Mouse (Mus musculus) heart, adult 8-10 months (tissue): ENCODE measurements around the gene Dapp1. TPM values are rescaled to one million over a fixed set of nuclear protein-coding genes. Genes with fewer than 3 reads are reported as not detected.
"Not testable (repeated sequence)": the region's sequence is repeated elsewhere in the genome, so short reads cannot be mapped to it uniquely, and the experiment has no call there.

Experiments
- DNase-seq: peaks from one replicate; pipeline ENCODE4 v3.0.0; 2022; ENCODE audit warnings: low spot score
- total RNA-seq, 4 experiments: library from RNA; stranded (reverse); gene quantifications; 2 replicates each; pipeline ENCODE4 v1.2.4; 2022

Dapp1 gene
- total RNA-seq, 4 experiments from 2014 or later: 5.5 to 9.2 (median 6.6) TPM

DNA sequence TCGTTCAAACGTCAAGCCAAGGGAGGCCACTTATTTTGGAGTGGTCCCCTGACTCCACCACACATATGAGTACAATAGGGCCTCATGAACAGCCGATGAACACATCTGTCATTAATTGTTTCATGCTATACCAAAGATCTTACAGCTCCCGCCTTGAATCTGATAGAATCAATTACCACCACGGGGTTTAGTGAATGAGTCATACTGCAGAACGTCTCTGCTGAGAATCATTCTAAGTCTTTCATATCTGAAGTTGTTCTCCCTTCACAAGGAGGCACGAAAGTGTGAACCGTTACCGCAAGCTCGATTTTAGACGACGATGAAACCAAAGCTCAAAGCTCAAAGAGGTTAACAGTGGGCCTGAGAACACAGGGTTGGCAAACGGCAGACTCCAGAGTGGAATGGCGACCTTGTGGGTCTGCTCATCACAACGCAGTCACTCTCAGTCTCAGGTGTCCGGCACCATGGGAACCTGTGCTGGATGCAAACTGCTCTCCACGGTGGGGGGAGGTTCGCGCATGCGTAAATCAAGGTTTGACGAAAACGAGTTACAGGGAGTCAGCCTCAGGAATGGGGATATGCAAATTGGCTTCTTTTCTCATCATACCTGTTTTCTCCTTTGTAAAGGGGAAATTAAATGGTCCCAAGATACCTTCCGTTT lies 27.0 kb downstream of the Dapp1 start:
- no peak for DNase-seq

DNA sequence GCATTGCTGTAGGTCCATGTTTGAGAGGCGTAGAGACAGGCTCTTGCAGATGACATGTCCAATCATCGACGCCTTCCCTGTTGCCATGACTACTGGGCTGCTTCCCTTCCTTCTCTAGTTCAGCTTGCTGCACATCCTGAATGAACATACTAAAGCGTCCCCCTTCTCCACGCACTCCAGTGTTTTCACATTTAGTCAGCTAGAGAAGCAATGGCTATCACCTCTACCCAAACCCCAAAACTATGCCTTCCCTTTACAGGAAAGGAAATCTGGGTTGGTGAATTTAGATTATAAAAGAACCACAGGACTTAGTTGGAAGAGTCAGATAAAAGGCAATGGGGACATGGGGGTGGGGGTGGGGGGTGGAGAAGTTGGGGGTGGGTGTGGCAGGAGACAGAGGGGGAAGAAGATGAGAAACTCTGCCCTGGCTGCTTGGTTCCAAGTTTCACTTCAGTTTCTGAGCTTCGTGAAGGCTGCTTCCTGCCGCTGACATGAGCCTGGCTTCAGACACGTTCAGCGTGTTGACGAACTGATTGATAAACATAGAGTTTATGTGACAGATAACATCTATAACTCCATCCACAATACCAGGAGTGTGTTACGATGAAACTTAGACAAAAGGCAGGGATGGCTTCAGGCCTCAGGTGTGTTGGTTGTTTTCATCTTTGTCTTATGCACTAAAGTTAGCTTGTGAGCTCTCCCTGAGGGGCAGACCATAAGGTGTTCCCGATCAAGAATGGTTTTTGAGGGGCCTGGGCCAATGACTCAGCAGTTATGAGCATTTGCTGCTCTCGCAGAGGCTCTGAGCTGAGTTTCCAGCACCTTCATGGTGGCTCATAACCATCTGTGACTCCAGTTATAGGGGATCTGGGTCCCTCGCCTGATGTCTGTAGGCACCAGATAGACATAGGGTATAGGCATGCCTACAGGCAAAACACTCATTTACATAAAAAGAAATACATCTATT lies 28.1 kb downstream of the Dapp1 start:
- DNase-seq: no peak

DNA sequence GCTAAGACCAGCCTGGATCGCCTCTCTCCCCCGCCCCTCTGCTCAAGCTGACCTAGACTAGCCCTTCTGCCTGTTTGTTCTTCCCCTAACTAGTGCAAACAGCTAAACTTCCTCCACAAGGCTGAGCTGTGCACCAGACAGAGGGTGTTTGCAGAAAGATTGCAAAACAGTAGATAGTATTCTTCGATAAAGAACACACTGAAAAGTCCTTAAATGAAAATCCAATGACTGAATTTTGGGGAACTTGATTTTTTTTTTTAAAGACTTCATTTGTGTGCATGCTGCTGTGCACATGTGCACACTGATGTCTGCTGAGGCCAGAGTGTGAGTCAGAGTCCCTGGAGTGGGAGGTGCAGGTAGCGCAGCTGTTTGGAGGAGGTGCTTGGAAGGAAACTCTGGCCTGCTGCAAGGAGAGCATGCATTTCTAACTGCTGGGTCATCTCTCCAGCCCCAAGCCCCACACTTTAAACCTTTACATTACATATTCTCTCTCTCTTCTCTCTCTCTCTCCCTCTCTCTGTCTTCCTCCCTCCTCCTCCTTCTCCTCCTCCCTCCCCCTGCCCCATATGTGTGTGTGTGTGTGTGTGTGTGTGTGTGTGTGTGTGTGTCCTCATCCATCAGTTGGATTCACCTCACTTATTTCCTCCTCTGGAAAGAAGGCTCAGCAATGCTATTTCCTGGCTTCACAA lies 29.0 kb downstream of the Dapp1 start:
- DNase-seq: no peak

DNA sequence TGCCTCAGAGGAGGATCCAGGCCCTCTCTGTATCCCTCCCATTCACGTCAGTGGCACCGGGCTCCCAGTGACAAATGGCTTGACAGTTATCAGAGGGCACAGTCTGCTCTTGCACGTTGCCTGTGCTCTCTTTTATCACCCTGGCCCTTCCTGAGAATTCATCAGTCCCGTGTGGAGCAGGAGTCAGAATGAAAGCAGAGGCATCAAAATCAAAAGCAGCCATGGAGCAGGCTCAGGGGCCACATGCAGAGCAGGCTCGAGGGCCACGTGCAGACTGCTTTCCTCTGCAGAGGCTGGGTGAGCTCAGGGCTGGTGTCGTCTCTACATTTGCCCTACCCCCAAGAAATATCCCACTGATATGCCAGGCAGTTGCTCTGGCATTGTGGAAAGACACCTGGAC lies 29.5 kb downstream of the Dapp1 start:
- no peak for DNase-seq

DNA sequence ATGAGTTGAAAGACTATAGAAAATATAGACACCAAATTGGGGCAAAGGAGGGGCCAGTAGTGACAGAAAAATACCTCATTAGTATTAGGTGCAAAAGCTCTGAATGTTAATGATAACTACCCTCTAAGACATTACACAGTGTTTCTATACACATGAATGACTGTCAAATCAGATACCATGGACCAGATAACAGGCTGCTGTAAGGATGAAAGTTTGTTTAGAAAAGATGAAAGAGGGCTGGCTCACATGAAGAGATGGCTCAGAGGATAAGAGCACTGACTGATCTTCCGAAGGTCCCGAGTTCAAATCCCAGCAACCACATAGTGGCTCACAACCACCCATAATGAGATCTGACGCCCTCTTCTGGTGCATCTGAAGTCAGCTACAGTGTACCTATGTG lies 30.0 kb downstream of the Dapp1 start:
- DNase-seq: not testable (repeated sequence)

- DNase-seq: no peak
Measured at GRCm38 (mm10) chr3:137950191-137950885, 31.0 kb downstream of the Dapp1 start.

- DNase-seq: no peak
Measured at GRCm38 (mm10) chr3:137947525-137947924, 33.8 kb downstream of the Dapp1 start.

GRCm38 (mm10) chr3:137946827-137947226 lies 34.5 kb downstream of the Dapp1 start:
- no peak for DNase-seq

DNA sequence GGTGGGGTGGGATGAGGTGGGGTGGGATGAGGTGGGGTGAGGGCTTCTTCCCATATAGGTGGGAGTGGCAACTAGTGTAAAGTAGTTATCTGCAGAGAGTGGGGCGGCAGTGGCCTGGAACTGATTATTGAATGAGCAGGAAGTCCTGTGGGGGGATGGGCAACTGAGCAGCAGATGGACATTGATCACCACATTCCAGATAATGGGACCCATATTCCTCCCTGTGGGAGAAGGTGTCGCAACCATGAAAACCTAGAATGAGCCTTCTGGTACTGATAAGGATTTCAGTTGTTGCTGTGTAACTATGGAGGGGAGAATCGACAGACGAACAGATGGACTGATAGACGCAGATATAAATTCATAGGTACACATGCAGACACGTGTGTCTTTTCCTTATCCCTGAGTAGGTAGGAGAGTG lies 37.6 kb downstream of the Dapp1 start:
- no peak for DNase-seq

- no peak for DNase-seq
Measured at GRCm38 (mm10) chr3:137942098-137942622, 39.2 kb downstream of the Dapp1 start.

GRCm38 (mm10) chr3:137941555-137941954 lies 39.8 kb downstream of the Dapp1 start:
- no peak for DNase-seq

DNA sequence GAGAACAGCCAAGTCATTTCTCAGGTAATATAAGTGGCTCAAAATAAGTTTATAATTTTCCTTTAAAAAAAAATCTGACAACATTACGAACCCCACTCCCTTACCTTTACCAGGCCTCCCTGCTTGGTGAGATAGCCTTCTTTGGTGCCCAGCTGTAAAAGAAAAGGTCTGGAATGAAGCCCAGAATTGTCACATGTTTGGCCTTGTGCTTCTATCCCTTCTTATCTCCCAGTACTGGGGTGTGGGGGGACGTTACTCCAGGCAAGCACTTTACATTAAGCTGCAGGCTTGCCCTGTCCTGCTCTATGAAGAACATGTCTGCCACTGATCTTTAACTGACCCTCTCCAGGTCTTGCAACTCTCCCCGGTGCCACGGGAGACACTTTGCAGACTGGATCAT lies 40.6 kb downstream of the Dapp1 start:
- DNase-seq: peak; percentile 72

- no peak for DNase-seq
Measured at GRCm38 (mm10) chr3:137938608-137939007, 42.7 kb downstream of the Dapp1 start.

GRCm38 (mm10) chr3:137936541-137936940 lies 44.8 kb downstream of the Dapp1 start:
- DNase-seq: no peak

GRCm38 (mm10) chr3:137935570-137936525 lies 45.5 kb downstream of the Dapp1 start:
- DNase-seq: no peak

- DNase-seq: no peak
Measured at GRCm38 (mm10) chr3:137933986-137934385, 47.4 kb downstream of the Dapp1 start.

DNA sequence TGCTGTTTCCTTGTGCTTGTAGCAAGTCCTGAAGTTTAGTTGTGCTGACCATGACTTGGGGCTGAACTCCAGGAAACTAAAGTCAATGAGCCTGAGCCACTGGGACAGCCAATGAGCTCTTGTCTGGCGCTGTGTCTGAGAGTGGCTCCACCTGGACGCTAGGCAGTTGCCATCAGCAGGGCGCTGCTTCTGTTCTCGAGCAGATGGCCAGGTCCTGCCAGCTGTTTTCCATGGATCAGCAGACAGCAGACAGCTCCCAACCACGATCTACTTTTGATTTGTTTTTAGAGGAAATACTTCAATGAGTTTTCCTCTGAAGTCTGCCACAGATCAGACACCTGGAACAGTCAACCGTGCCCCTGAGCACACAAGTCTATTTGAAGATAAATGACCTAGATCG lies 48.6 kb downstream of the Dapp1 start:
- no peak for DNase-seq

DNA sequence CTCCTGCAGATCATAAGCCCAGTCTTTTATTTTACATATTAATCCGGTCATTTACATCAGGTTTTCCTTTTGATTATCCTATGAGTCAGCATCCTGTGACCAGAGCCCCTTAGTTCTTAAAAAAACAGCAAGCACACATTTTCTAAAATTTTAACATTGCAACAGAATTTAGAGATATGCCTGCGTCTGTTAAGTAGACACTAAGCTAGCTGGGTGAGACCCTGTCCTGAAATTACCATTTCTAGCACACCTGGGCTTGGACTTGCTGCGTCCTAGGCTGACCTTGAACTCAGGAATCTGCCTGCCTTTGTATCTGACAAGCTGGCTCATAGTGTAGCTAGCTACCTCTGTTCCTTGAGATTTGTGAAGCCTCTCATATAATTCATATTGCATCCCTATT lies 51.4 kb downstream of the Dapp1 start:
- DNase-seq: no peak

GRCm38 (mm10) chr3:137927010-137927409 lies 54.3 kb downstream of the Dapp1 start:
- no peak for DNase-seq

DNA sequence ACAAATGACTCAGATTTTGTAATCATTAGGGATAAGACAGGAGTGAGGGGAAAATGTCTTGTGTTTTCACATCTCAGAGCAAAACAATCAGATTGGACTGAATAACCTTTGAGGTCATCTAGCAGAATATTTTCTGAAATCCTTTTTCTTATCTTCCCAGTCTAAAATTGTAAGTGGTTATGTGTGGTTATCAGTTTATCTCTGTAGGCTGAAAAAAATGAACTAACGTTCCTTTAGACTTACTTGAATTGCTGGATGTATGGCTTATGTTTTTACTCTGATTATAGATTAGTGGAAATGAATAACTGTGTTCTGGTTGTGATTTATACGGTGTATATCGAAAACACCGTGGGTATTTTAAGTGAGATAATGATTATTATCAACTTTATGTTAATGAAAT lies 60.8 kb downstream of the Dapp1 start:
- DNase-seq: no peak
